Mouse (Mus musculus) erythroid progenitor cell, adult 5-6 weeks (primary cell): ENCODE results near the gene Gm28539. TPM values are rescaled to one million over a fixed set of nuclear protein-coding genes. Genes with fewer than 3 reads are reported as not detected.
"Not testable (repeated sequence)": the region's sequence is repeated elsewhere in the genome, so short reads cannot be mapped to it uniquely, and the experiment has no call there.

Experiments used
- ATAC-seq: replicated peaks from 2 replicates; pipeline ENCODE4 v1.8.0; 2016; ENCODE audit warnings: moderate number of reproducible peaks, mild to moderate bottlenecking, moderate TSS enrichment, inconsistent platforms; ENCODE audit not compliant: poor library complexity, low FRiP score, severe bottlenecking
- total RNA-seq, 2 experiments: library from RNA; stranded (forward) in 1 of 2; stranded (reverse) in 1 of 2; fragments of 150-400 nt in 1 of 2; fragments of 186-747, 209-891 nt in 1 of 2; gene quantifications; 2 replicates each; pipeline versions ENCODE4 v1.2.3 to v1.2.4; 2015 to 2017; ENCODE audit warnings: low replicate concordance in 2 of 2

Gene Gm28539
- total RNA-seq, 2 experiments from 2014 or later: 15.7 TPM; not detected in 1

- no peak for ATAC-seq
These were observed 112.6 kb downstream of the Gm28539 start for GRCm38 (mm10) chr16:18948941-18949340.

- no peak for ATAC-seq
These were observed 114.0 kb downstream of the Gm28539 start for GRCm38 (mm10) chr16:18950351-18950750.

GRCm38 (mm10) chr16:18952813-18953212 is 116.4 kb downstream of the Gm28539 start:
- ATAC-seq: no peak

GRCm38 (mm10) chr16:18955070-18955469 is 118.7 kb downstream of the Gm28539 start:
- no peak for ATAC-seq

GRCm38 (mm10) chr16:18963486-18963885 is 127.1 kb downstream of the Gm28539 start:
- no peak for ATAC-seq

GRCm38 (mm10) chr16:18969420-18970128 is 133.2 kb downstream of the Gm28539 start:
- ATAC-seq: no peak

- no peak for ATAC-seq
These were observed 134.5 kb downstream of the Gm28539 start for GRCm38 (mm10) chr16:18970837-18971236.

GRCm38 (mm10) chr16:18975665-18976064 is 139.3 kb downstream of the Gm28539 start:
- ATAC-seq: not testable (repeated sequence)

- ATAC-seq: no peak
These were observed 139.9 kb downstream of the Gm28539 start for GRCm38 (mm10) chr16:18976315-18976714.

- ATAC-seq: no peak
These were observed 150.0 kb downstream of the Gm28539 start for GRCm38 (mm10) chr16:18986381-18986780.

- no peak for ATAC-seq
These were observed 150.5 kb downstream of the Gm28539 start for GRCm38 (mm10) chr16:18986860-18987259.

- ATAC-seq: not testable (repeated sequence)
These were observed 166.4 kb downstream of the Gm28539 start for GRCm38 (mm10) chr16:19002610-19003389.

- no peak for ATAC-seq
These were observed 167.4 kb downstream of the Gm28539 start for GRCm38 (mm10) chr16:19003757-19004156.

GRCm38 (mm10) chr16:19005298-19005697 is 168.9 kb downstream of the Gm28539 start:
- no peak for ATAC-seq

Other genes starting within 250 kb of the Gm28539 start
- gene Tbx1, start 245.9 kb upstream of the Gm28539 start, total RNA-seq (2015; ENCODE audit: low replicate concordance): not detected in 2 replicates
- not detected in 2 replicates for gene Tbx1, start 245.9 kb upstream of the Gm28539 start, total RNA-seq (2017; ENCODE audit: low replicate concordance)
- 1.7 TPM in 1 of 2 replicates, not detected in the other for gene Gp1bb, start 214.2 kb upstream of the Gm28539 start, total RNA-seq (2015; ENCODE audit: low replicate concordance)
- gene Gp1bb, start 214.2 kb upstream of the Gm28539 start, total RNA-seq (2017; ENCODE audit: low replicate concordance): 0.51 TPM in 1 of 2 replicates, not detected in the other
- gene Gm49601, start 210.2 kb upstream of the Gm28539 start, total RNA-seq (2015; ENCODE audit: low replicate concordance): 6.1 TPM in 1 of 2 replicates, not detected in the other
- gene Gm49601, start 210.2 kb upstream of the Gm28539 start, total RNA-seq (2017; ENCODE audit: low replicate concordance): 4.2 TPM in 1 of 2 replicates, not detected in the other
- gene Sept5, start 206.6 kb upstream of the Gm28539 start, total RNA-seq (2015; ENCODE audit: low replicate concordance): 2.1 and 7.6 TPM in 2 replicates
- 11.2 TPM in 1 of 2 replicates, not detected in the other for gene Sept5, start 206.6 kb upstream of the Gm28539 start, total RNA-seq (2017; ENCODE audit: low replicate concordance)
- gene Cldn5, start 59.7 kb upstream of the Gm28539 start, total RNA-seq (2015; ENCODE audit: low replicate concordance): not detected in 2 replicates
- gene Cldn5, start 59.7 kb upstream of the Gm28539 start, total RNA-seq (2017; ENCODE audit: low replicate concordance): not detected in 2 replicates
- 59.5 and 75.3 TPM in 2 replicates for gene Ufd1, start 24.8 kb upstream of the Gm28539 start, total RNA-seq (2015; ENCODE audit: low replicate concordance)
- 87.2 and 92.1 TPM in 2 replicates for gene Ufd1, start 24.8 kb upstream of the Gm28539 start, total RNA-seq (2017; ENCODE audit: low replicate concordance)
- 66.7 and 83.3 TPM in 2 replicates for gene Cdc45, start 24.6 kb upstream of the Gm28539 start, total RNA-seq (2015; ENCODE audit: low replicate concordance)
- 61.0 and 72.0 TPM in 2 replicates for gene Cdc45, start 24.6 kb upstream of the Gm28539 start, total RNA-seq (2017; ENCODE audit: low replicate concordance)
- gene 2510002D24Rik, start within 50 bp of the Gm28539 start, total RNA-seq (2015; ENCODE audit: low replicate concordance): 5.4 and 7.5 TPM in 2 replicates
- gene 2510002D24Rik, start within 50 bp of the Gm28539 start, total RNA-seq (2017; ENCODE audit: low replicate concordance): 3.9 TPM in 2 replicates
- 55.1 and 86.4 TPM in 2 replicates for gene Mrpl40, start 40.3 kb downstream of the Gm28539 start, total RNA-seq (2015; ENCODE audit: low replicate concordance)
- gene Mrpl40, start 40.3 kb downstream of the Gm28539 start, total RNA-seq (2017; ENCODE audit: low replicate concordance): 34.3 and 39.0 TPM in 2 replicates
- 66.2 and 71.7 TPM in 2 replicates for gene Hira, start 40.5 kb downstream of the Gm28539 start, total RNA-seq (2015; ENCODE audit: low replicate concordance)
- gene Hira, start 40.5 kb downstream of the Gm28539 start, total RNA-seq (2017; ENCODE audit: low replicate concordance): 18.5 and 36.7 TPM in 2 replicates